Mouse (Mus musculus) midbrain, embryonic 14.5 days (tissue): ENCODE measurements at regions not wholly inside any gene's neighbourhood (a gene's known extent, or its start where the extent isn't known, plus 50 kb on each side); places are given as distances from the start of the nearest gene placed in this dataset.

Source experiments
- ATAC-seq: fragments of 200-750 bp; cut with Nextera tagmentation; 2 replicates; pipeline ENCODE4 v1.8.0; 2017; ENCODE audit warnings: moderate number of reproducible peaks, moderate library complexity; ENCODE audit not compliant: low FRiP score, low TSS enrichment
- DNase-seq: peaks from one replicate; pipeline ENCODE4 v3.0.0-alpha.2; 2015
- H3K27ac ChIP-seq: fragments of 300-500 bp; sonication (generic); replicated peaks from 2 replicates; pipeline ENCODE4 v1.5.1; 2014; ENCODE audit warnings: mild to moderate bottlenecking, low read depth, low read length, moderate library complexity
- H3K27me3 ChIP-seq: fragments of 300-500 bp; sonication (generic); 2 replicates; pipeline ENCODE4 v1.6.1; 2014; ENCODE audit warnings: low read length, control low read depth, mixed read lengths; ENCODE audit not compliant: control insufficient read depth, insufficient read depth
- H3K36me3 ChIP-seq: fragments of 300-500 bp; sonication (generic); 2 replicates; pipeline ENCODE4 v1.6.1; 2014; ENCODE audit warnings: low read length, control low read depth; ENCODE audit not compliant: control insufficient read depth, insufficient read depth
- H3K4me1 ChIP-seq: fragments of 300-500 bp; sonication (generic); 2 replicates; pipeline ENCODE4 v1.6.1; 2014; ENCODE audit warnings: mild to moderate bottlenecking, antibody characterized with exemption, low read length, control low read depth; ENCODE audit not compliant: control insufficient read depth, insufficient read depth
- H3K4me2 ChIP-seq: fragments of 300-500 bp; sonication (generic); 2 replicates; pipeline ENCODE4 v1.6.1; 2014; ENCODE audit warnings: mild to moderate bottlenecking, low read length, moderate library complexity
- H3K4me3 ChIP-seq: fragments of 300-500 bp; sonication (generic); replicated peaks from 2 replicates; pipeline ENCODE4 v1.5.1; 2014; ENCODE audit warnings: low read depth, low read length
- H3K9ac ChIP-seq: fragments of 300-500 bp; sonication (generic); replicated peaks from 2 replicates; pipeline ENCODE4 v1.6.1; 2014; ENCODE audit warnings: mild to moderate bottlenecking, low read length, moderate library complexity
- H3K9me3 ChIP-seq: fragments of 300-500 bp; sonication (generic); 2 replicates; pipeline ENCODE4 v1.6.1; 2016; ENCODE audit warnings: low read length, control low read depth, mixed read lengths; ENCODE audit not compliant: control insufficient read depth
- WGBS: fragments of 180-500 bp; shearing (Covaris S2); extraction: QIAGEN DNeasy Blood & Tissue Kit; methylation state at CpG from one replicate; pipeline ENCODE4 v1.1.7; 2014; 5-methylcytosine and 5-hydroxymethylcytosine counted together

DNA sequence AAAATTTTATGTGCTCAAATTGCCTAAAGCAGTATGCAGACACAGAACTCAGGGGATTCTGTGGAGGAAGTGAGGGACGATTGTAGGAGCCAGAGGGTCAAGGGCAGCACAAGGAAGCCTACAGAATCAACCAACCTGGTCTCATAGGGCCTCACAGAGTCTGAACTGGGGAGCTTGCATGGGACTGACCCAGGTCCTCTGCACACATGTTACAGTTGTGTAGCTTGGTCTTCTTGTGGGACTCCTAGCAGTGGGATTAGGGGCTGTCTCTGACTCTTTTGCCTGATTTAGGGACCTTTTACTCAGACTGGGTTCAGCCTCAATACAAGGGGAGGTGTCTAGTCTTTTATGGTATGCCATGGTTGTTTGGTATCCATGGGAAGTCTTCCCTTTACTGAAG is 60.2 kb upstream of the Mtpn start:
- DNase-seq, result no peak
- Histone ChIP-seq H3K27ac (no peak overlapping the region), H3K9me3 (no peaks in the 10 kb centered on the region), H3K4me3 (no peak overlapping the region), H3K36me3 (no peaks in the 10 kb centered on the region), H3K4me2 (no peak overlapping the region), H3K4me1 (no peaks in the 10 kb centered on the region), H3K27me3 (no peaks in the 10 kb centered on the region), H3K9ac (no peak overlapping the region)
- ATAC-seq, result no peak
- 70% methylated on average over 1 of the region's 1 CpGs for WGBS

DNA sequence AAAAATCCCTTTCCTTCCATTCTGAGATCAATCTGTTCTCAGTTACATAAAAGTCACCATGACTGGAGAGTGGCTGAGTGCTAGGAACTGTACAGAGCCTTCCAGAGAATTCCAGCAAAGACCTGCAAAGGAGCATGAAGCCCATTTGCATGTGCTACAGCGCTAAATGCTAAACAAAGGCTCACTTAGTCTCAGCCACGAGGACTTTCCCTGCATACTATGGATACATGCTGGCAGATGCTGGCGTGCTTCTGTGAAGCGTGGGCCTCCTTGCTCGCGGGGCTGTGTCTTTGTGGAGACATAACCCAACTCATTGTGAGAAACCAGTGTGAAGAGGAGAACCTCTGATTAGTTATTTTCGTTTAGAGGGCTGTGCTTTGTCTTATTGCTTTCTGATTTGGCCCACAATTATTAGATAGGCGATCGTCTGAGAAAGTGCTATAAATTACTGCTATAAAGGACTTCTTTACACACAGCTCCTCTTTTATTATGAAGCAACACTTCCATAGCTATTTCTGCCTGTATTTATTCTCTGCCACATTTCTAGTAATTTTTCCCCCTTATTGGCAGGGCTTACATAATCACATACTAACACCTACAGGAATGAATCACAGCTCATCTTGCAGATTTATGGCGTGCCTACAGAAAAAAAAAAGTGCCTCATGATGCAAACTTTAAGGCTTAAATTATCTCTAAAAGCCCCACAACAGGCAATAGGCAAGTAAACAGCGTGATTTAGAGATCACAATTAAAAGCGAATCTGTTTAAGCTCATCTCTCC is 58.9 kb upstream of the Mtpn start:
- 72% methylated on average over 12 of the region's 12 CpGs for WGBS
- no peak overlapping the region for H3K27ac ChIP-seq
- ATAC-seq, result no peak
- no peaks in the 10 kb centered on the region for H3K27me3 ChIP-seq
- no peak overlapping the region for H3K4me2 ChIP-seq
- no peak overlapping the region for H3K4me3 ChIP-seq
- peak; percentile 19 for DNase-seq
- no peaks in the 10 kb centered on the region for H3K9me3 ChIP-seq
- no peaks in the 10 kb centered on the region for H3K4me1 ChIP-seq
- no peak overlapping the region for H3K9ac ChIP-seq
- no peaks in the 10 kb centered on the region for H3K36me3 ChIP-seq

DNA sequence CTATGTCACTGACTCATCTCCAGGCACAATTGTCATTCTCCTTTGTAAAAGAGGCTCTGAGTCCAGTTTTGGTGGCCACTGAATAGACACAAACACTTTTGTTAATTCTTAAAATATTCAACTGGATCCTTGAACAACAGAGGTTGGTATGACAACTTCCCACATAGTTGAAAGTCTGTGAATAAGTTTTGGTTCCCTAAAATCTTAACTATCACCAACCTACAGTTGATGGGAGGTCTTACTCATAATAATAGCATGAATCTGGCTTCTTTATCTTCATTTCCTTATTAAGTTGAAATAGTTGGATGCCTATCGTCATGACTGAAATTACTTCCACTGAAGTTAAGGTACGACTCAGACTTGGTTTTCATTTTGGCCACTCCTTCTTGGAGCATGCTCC is 55.3 kb upstream of the Mtpn start:
- no peak for ATAC-seq
- DNase-seq, result no peak
- H3K4me3 ChIP-seq, result no peak overlapping the region
- H3K36me3 ChIP-seq, result no peaks in the 10 kb centered on the region
- WGBS, result 87% methylated on average over 2 of the region's 2 CpGs
- no peak overlapping the region for H3K4me2 ChIP-seq
- H3K9me3 ChIP-seq, result no peaks in the 10 kb centered on the region
- no peak overlapping the region for H3K27ac ChIP-seq
- H3K9ac ChIP-seq, result no peak overlapping the region
- H3K4me1 ChIP-seq, result no peaks in the 10 kb centered on the region
- H3K27me3 ChIP-seq, result no peaks in the 10 kb centered on the region

DNA sequence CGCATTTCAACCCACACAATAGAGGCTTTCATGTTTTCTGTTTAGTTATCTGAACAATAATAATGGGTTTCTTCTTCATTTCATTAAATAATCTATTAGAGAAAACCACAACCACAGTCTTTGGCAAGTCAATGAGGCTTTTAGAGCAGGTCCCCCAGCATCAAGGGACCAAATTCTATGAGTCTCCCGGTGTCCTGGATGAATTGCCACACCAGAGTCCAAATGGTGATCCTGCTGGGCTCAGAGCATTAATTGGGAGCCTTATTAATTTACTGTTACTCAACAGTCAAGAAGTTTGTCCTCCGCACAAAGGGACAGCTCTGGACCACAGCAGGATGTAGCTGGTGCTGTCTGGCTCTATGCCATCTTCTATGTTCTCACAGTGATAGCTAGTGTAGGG is 52.5 kb upstream of the Mtpn start:
- Histone ChIP-seq H3K4me1 (no peaks in the 10 kb centered on the region), H3K27me3 (no peaks in the 10 kb centered on the region), H3K9ac (no peak overlapping the region), H3K4me2 (no peak overlapping the region), H3K27ac (no peak overlapping the region), H3K4me3 (no peak overlapping the region), H3K9me3 (no peaks in the 10 kb centered on the region), H3K36me3 (no peaks in the 10 kb centered on the region)
- ATAC-seq (no peak), DNase-seq (no peak)
- WGBS, result 89% methylated on average over 3 of the region's 3 CpGs
